Mouse (Mus musculus) hindbrain, embryonic 12.5 days (tissue): ENCODE measurements around the gene Nfatc3. TPM values are rescaled to one million over a fixed set of nuclear protein-coding genes. Genes with fewer than 3 reads are reported as not detected.

Source experiments
- ATAC-seq: fragments of 200-750 bp; cut with Nextera tagmentation; 2 replicates; pipeline ENCODE4 v1.8.0; 2017; ENCODE audit warnings: moderate TSS enrichment; ENCODE audit not compliant: low FRiP score
- H3K27ac ChIP-seq: fragments of 300-500 bp; sonication (generic); 2 replicates; pipeline ENCODE4 v1.5.1; 2016; ENCODE audit warnings: mild to moderate bottlenecking
- H3K27me3 ChIP-seq: fragments of 300-500 bp; sonication (generic); 2 replicates; pipeline ENCODE4 v1.6.1; 2016; ENCODE audit warnings: mild to moderate bottlenecking
- H3K36me3 ChIP-seq: fragments of 300-500 bp; sonication (generic); 2 replicates; pipeline ENCODE4 v1.6.1; 2016; ENCODE audit warnings: mild to moderate bottlenecking
- H3K4me1 ChIP-seq: fragments of 300-500 bp; sonication (generic); 2 replicates; pipeline ENCODE4 v1.6.1; 2016
- H3K4me2 ChIP-seq: fragments of 300-500 bp; sonication (generic); replicated peaks from 2 replicates; pipeline ENCODE4 v1.6.1; 2016; ENCODE audit warnings: mild to moderate bottlenecking
- H3K4me3 ChIP-seq: fragments of 300-500 bp; sonication (generic); 2 replicates; pipeline ENCODE4 v1.5.1; 2016; ENCODE audit warnings: mild to moderate bottlenecking
- H3K9ac ChIP-seq: fragments of 300-500 bp; sonication (generic); 2 replicates; pipeline ENCODE4 v1.6.1; 2016; ENCODE audit warnings: mild to moderate bottlenecking, moderate library complexity
- H3K9me3 ChIP-seq: fragments of 300-500 bp; sonication (generic); replicated peaks from 2 replicates; pipeline ENCODE4 v1.6.1; 2016; ENCODE audit warnings: mild to moderate bottlenecking
- WGBS: fragments of 180-500 bp; shearing (Covaris S2); methylation state at CpG from one replicate; pipeline ENCODE4 v1.1.7; 2016; 5-methylcytosine and 5-hydroxymethylcytosine counted together
- polyA plus RNA-seq: library from polyadenylated mRNA; unstranded; fragments of >200 nt; fragmentation: Nextera tagmentation; extraction: Ambion mirVana; gene quantifications from 2 replicates; pipeline ENCODE4 v1.2.1, GENCODE M21; 2016

Nfatc3 gene
- polyA plus RNA-seq, 1 experiment from 2014 or later = 6.7 TPM

DNA sequence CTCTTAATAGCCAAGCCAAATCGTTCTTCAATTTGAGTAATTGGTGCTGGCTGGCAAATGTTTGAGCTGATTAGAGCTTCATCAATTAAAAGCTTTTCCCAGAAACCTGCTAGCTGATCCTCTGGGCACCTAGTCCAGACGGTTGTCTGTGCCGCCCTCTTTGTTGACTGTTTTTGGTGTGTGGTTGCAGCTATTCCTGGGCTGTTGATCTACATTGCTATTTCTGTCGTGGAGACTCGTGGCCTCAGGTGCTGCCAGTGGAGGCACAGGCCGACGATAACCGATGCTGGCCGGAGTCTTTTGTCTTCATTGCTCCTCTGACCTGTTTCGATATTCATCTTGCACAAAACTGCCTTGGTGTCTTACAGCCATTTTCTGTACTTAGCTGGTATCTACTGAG, 99.7 kb downstream of the Nfatc3 start:
- no peak overlapping the region for H3K4me2 ChIP-seq
- no peaks in the 10 kb centered on the region for H3K9me3 ChIP-seq
- H3K27ac ChIP-seq = no peak overlapping the region
- no peak overlapping the region for H3K9ac ChIP-seq
- no peaks in the 10 kb centered on the region for H3K27me3 ChIP-seq
- H3K4me3 ChIP-seq = no peak overlapping the region
- ATAC-seq = no peak
- no peaks in the 10 kb centered on the region for H3K4me1 ChIP-seq
- WGBS = 92% methylated on average over 10 of the region's 10 CpGs
- peaks cover 61% of the 10 kb centered on the region for H3K36me3 ChIP-seq

- Histone ChIP-seq H3K27me3 (no peaks in the 10 kb centered on the region), H3K36me3 (peaks cover 68% of the 10 kb centered on the region), H3K4me3 (no peak overlapping the region), H3K27ac (no peak overlapping the region), H3K9ac (no peak overlapping the region), H3K9me3 (no peaks in the 10 kb centered on the region), H3K4me2 (no peak overlapping the region), H3K4me1 (no peaks in the 10 kb centered on the region)
- no peak for ATAC-seq
- 90% methylated on average over 6 of the region's 6 CpGs for WGBS
Observed at GRCm38 (mm10) chr8:106159876-106160275, 101.2 kb downstream of the Nfatc3 start.

DNA sequence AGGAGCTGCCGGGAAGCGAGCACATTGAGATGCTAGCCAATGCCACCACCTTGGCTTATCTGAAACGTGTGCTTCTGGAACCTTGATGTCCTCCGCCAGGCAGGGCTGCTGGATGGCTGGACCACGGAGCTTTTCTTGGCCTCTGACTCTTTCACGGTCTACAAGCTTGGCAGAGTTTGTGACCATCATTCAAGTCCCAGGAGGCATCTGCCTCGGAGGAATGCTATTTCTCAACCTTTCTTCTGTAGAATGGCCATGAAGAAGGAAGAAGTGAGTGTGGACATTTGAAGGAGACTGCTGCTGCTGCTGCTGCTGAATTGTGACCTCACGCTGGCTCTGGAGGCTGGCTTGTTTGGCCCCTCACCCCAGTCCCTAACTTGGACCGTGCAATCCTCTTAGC, 104.6 kb downstream of the Nfatc3 start:
- no peak overlapping the region for H3K4me3 ChIP-seq
- no peak overlapping the region for H3K9ac ChIP-seq
- WGBS = 90% methylated on average over 9 of the region's 9 CpGs
- H3K4me1 ChIP-seq = 0 out of 2 replicates have a peak, but pooled peaks cover 3% of the 10 kb centered on the region
- H3K36me3 ChIP-seq = peaks cover 50% of the 10 kb centered on the region
- no peak for ATAC-seq
- H3K27me3 ChIP-seq = no peaks in the 10 kb centered on the region
- no peak overlapping the region for H3K4me2 ChIP-seq
- no peaks in the 10 kb centered on the region for H3K9me3 ChIP-seq
- H3K27ac ChIP-seq = no peak overlapping the region

- H3K27ac ChIP-seq = no peak overlapping the region
- no peaks in the 10 kb centered on the region for H3K9me3 ChIP-seq
- H3K4me2 ChIP-seq = no peak overlapping the region
- H3K9ac ChIP-seq = no peak overlapping the region
- no peak for ATAC-seq
- H3K36me3 ChIP-seq = peaks cover 40% of the 10 kb centered on the region
- H3K4me3 ChIP-seq = no peak overlapping the region
- 50% methylated on average over 4 of the region's 4 CpGs for WGBS
- no peaks in the 10 kb centered on the region for H3K27me3 ChIP-seq
- H3K4me1 ChIP-seq = peaks cover 14% of the 10 kb centered on the region
Observed at GRCm38 (mm10) chr8:106165460-106165859, 106.8 kb downstream of the Nfatc3 start.

- Histone ChIP-seq H3K27me3 (no peaks in the 10 kb centered on the region), H3K36me3 (peaks cover 11% of the 10 kb centered on the region), H3K9me3 (no peaks in the 10 kb centered on the region), H3K4me2 (peak within 1 kb of the TSS; percentile 88), H3K9ac (peak within 1 kb of the TSS; percentile 83), H3K4me3 (peak within 1 kb of the TSS; percentile 84), H3K27ac (peak within 1 kb of the TSS; percentile 93), H3K4me1 (peaks cover 14% of the 10 kb centered on the region)
- WGBS = under 1% methylated on average over 59 of the region's 59 CpGs
- ATAC-seq = peak; percentile 88
Observed at GRCm38 (mm10) chr8:106168356-106169016, 109.8 kb downstream of the Nfatc3 start, which contains the start of gene Slc7a6. Gene Slc7a6 (plus strand): TSS chr8:106168857.

DNA sequence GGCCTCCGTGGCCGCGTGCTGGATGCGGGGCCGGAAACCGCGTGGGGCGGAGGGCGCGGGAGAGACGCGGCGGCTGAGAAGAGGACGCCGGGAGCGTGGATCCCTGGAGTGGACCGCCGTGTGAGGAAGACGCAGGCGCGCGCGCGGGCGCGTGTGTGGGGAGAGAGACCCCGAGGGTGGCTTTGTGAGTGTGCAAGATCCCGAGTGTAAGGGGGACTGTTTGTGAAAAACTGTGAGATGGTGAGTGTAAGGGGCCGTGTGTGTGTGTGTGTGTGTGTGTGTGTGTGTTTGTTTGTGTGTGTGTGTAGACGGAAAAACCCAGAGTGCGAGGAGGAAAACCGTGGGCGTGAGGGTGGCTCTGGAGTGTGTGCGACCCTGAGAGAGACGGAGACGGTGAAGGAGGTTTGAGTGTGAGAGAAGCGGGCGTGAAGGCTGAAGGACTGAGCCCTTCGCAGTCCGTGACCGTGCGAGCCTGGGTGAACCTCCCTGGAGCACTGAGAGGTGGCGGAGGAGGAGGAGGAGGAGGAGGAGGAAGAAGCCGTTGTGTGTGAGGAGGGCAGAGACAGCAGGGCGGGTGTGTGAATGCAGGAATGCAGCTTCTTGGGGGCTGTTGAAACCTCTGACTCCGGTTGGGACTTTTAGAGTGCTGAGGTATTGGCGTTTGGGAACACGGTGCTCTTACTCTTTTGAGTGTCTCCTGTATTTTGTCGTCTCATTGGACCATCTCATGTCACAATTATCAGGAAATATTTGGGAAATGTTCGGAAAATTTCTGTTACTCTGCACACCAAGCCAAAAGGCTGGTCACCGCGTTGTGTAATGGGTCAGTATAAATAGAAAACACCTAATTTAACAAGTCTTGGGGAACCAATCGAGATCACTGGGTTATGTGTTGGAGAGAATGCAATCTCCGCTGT, 110.6 kb downstream of the Nfatc3 start:
- Histone ChIP-seq H3K4me2 (peak overlapping the region; percentile 88), H3K9me3 (no peaks in the 10 kb centered on the region), H3K4me3 (peak overlapping the region; percentile 84), H3K27ac (peak overlapping the region; percentile 93), H3K36me3 (peaks cover 4% of the 10 kb centered on the region), H3K4me1 (peaks cover 14% of the 10 kb centered on the region), H3K27me3 (no peaks in the 10 kb centered on the region), H3K9ac (peak overlapping the region; percentile 83)
- 2% methylated on average over 54 of the region's 54 CpGs for WGBS
- peak; percentile 80 for ATAC-seq

- peak overlapping the region; percentile 84 for H3K4me3 ChIP-seq
- 42% methylated on average over 6 of the region's 6 CpGs for WGBS
- H3K4me1 ChIP-seq = peaks cover 14% of the 10 kb centered on the region
- H3K27me3 ChIP-seq = no peaks in the 10 kb centered on the region
- peak overlapping the region; percentile 88 for H3K4me2 ChIP-seq
- H3K27ac ChIP-seq = no peak overlapping the region
- H3K9ac ChIP-seq = peak overlapping the region; percentile 83
- no peak for ATAC-seq
- no peaks in the 10 kb centered on the region for H3K9me3 ChIP-seq
- H3K36me3 ChIP-seq = no peaks in the 10 kb centered on the region
Observed at GRCm38 (mm10) chr8:106169934-106170480, 111.4 kb downstream of the Nfatc3 start.

DNA sequence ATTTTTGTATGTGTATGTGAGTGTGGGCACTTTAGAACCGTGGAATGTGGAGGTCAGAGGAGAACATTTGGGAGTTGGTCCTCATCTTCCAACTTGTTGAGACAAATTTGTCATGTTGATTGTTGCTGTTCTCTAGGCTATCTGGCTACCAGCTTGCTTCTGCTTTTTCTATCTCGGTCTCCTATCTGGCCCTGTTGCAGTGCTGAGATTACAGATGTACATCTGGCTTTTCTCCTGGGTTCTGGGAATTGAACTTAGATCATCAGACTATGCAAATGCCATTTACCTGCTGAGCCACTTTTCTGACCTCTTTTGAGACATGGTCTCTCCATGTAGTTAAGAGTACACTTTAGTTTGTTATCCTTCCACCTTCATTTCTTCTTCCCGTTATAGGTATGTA, 114.9 kb downstream of the Nfatc3 start:
- H3K9me3 ChIP-seq = no peaks in the 10 kb centered on the region
- no peak overlapping the region for H3K4me3 ChIP-seq
- no peak overlapping the region for H3K4me2 ChIP-seq
- H3K36me3 ChIP-seq = no peaks in the 10 kb centered on the region
- no peak overlapping the region for H3K9ac ChIP-seq
- 98% methylated on average over 3 of the region's 3 CpGs for WGBS
- H3K27ac ChIP-seq = no peak overlapping the region
- no peaks in the 10 kb centered on the region for H3K27me3 ChIP-seq
- H3K4me1 ChIP-seq = peaks cover 18% of the 10 kb centered on the region
- no peak for ATAC-seq

- H3K9me3 ChIP-seq = no peaks in the 10 kb centered on the region
- H3K27me3 ChIP-seq = no peaks in the 10 kb centered on the region
- ATAC-seq = no peak
Observed at GRCm38 (mm10) chr8:106176891-106177290, 118.3 kb downstream of the Nfatc3 start.

GRCm38 (mm10) chr8:106177594-106177993, 119.0 kb downstream of the Nfatc3 start:
- H3K4me2 ChIP-seq = no peak overlapping the region
- H3K27ac ChIP-seq = no peak overlapping the region
- no peak overlapping the region for H3K4me3 ChIP-seq
- H3K27me3 ChIP-seq = no peaks in the 10 kb centered on the region
- 88% methylated on average over 1 of the region's 1 CpGs for WGBS
- no peak overlapping the region for H3K9ac ChIP-seq
- H3K36me3 ChIP-seq = peaks cover 14% of the 10 kb centered on the region; the same call in 1 of the 2 replicates
- H3K4me1 ChIP-seq = peaks cover 7% of the 10 kb centered on the region
- no peaks in the 10 kb centered on the region for H3K9me3 ChIP-seq
- no peak for ATAC-seq

More at GRCm38 (mm10) chr8:106176891-106177290, 118.3 kb downstream of the Nfatc3 start:
- WGBS = 24% methylated on average over 1 of the region's 1 CpGs
- Histone ChIP-seq H3K4me1 (peaks cover 7% of the 10 kb centered on the region), H3K36me3 (peaks cover 11% of the 10 kb centered on the region; the same call in 1 of the 2 replicates), H3K9ac (no peak overlapping the region), H3K4me3 (no peak overlapping the region), H3K4me2 (no peak overlapping the region), H3K27ac (no peak overlapping the region)

- Histone ChIP-seq H3K4me2 (no peak overlapping the region), H3K27me3 (no peaks in the 10 kb centered on the region), H3K4me1 (peaks cover 7% of the 10 kb centered on the region), H3K9ac (no peak overlapping the region), H3K27ac (no peak overlapping the region), H3K36me3 (peaks cover 16% of the 10 kb centered on the region), H3K9me3 (no peaks in the 10 kb centered on the region), H3K4me3 (no peak overlapping the region)
- ATAC-seq = no peak
- 88% methylated on average over 2 of the region's 2 CpGs for WGBS
Observed at GRCm38 (mm10) chr8:106178428-106178827, 119.8 kb downstream of the Nfatc3 start.
